Mouse (Mus musculus): ENCODE results near the gene Ephx4.

The Ephx4 gene

DNA sequence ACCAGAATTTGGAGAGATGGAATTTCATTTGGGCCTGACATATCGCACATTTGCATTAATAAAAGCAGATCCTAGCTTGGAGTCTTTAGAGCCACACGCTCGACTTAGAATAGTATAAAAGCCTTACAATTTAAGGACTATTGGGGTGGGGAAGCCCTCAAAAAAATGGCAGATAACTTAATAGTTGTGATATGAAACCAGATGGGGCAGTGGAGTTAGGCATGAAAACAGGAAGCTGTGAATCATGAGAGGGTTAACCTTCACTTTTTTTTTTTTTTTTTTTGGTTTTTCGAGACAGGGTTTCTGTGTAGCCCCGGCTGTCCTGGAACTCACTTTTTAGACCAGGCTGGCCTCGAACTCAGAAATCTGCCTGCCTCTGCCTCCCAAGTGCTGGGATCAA is 33.6 kb downstream of the Ephx4 start:
- DNase-seq, result no peak

- DNase-seq, result peak in 1 of 2 experiments; percentile 9
Observed at GRCm38 (mm10) chr5:107436587-107437209, 34.2 kb downstream of the Ephx4 start.

DNA sequence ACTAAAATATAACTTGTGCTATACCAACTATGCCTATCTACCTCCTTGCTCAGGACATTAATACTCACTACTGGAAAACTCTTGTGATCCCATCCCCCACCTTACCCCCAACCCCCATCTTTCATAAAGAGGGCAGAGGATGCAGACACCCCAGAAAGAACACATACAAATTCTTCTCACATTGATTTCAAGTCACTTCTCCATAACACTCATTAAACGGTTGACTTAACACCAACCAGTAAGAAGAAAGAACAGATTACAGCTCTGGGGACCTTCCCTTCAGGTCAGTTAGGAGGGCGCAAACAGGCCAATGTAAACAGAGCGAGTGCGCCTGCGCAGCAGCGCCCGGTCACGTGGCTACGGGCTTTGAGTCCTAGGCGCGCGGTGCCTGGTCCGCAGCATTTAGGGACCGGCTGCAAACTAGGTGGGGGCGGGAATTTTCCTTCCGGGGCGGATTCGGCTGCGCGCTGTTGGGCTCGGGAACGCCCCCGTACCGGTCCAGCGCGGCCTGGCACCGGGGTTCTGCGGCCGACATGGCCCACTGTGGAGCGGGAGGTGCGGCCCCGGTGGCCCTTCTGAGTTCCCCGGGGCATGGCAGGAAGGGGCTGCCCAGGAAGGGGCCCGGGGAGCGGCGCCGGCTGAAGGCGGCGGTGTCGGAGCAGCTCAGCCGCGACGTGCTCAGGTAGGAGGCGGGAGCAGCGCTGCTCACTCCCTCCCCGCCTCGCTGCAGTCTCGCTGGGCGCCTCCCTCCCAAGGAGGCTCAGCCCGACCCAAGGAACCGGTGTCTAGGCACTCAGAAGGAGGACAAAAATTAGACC is 35.1 kb downstream of the Ephx4 start, which contains the start of gene Btbd8:
TSS of gene Btbd8 (plus strand) at position 534 of the 818 bp plus-strand sequence.
- peak; percentile 93 to 95 for DNase-seq

- DNase-seq, result peak in 1 of 2 experiments; percentile 14
Observed at GRCm38 (mm10) chr5:107438353-107438752, 35.8 kb downstream of the Ephx4 start.

DNA sequence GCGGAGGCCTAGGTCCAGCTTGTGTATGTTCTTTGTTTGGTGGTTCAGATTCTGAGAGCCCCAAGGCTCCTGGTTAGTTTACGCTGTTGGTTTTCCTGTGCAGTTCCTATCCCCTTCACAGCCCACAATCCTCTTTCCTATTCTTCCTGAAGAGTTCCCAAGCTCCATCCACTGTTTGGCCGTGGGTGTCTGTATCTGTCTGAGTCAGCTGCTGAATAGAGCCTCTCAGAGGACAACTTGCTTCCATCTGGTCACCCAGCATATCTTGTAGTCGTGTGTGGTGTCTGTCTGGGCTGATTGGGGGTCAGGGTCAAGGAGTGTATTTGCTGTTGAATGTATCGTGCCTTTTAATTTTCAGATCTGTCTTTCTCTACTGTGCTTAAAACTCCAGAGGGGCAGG is 39.3 kb downstream of the Ephx4 start:
- DNase-seq, result no peak

DNA sequence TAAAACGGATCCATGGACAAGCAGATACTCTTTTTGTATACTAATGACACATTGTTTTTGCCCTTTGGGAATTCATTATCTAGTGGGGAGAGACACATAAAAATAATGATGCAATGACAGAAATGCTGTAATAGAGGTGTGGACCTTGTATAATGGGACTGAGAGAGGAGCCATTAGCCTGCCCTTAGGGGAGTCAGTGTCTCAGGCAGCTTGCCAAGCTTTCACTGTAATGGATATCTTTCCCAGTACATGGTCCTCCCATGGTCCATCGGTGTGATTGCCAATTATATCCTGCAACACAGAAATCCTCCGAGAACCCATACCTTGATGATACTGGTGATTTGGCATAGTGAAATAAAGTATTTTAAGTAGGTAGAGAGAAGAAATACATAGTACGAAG is 41.7 kb downstream of the Ephx4 start:
- no peak for DNase-seq

GRCm38 (mm10) chr5:107447977-107448376 is 45.4 kb downstream of the Ephx4 start:
- DNase-seq, result no peak

GRCm38 (mm10) chr5:107448784-107449183 is 46.2 kb downstream of the Ephx4 start:
- DNase-seq, result no peak

DNA sequence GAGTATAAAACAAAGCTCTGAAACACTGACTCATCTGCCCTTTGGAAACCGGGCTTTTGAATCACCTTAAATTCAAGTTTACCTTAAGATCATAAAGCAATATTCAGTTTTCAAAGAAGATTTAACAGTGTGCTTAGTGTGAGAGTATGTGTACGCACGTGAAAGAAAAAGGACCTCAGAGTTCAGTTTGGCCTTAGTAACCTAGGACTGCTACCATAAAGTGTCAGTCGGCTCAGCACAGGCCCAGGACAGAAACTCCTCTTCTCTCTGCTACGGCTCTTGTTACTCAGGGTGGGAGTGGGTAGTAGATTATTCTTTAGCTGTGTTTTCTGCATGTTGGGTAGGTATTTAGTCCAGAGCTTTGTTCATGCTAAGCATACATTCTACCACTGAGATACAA is 47.1 kb downstream of the Ephx4 start:
- no peak for DNase-seq

- no peak for DNase-seq
Observed at GRCm38 (mm10) chr5:107450299-107450698, 47.8 kb downstream of the Ephx4 start.

DNA sequence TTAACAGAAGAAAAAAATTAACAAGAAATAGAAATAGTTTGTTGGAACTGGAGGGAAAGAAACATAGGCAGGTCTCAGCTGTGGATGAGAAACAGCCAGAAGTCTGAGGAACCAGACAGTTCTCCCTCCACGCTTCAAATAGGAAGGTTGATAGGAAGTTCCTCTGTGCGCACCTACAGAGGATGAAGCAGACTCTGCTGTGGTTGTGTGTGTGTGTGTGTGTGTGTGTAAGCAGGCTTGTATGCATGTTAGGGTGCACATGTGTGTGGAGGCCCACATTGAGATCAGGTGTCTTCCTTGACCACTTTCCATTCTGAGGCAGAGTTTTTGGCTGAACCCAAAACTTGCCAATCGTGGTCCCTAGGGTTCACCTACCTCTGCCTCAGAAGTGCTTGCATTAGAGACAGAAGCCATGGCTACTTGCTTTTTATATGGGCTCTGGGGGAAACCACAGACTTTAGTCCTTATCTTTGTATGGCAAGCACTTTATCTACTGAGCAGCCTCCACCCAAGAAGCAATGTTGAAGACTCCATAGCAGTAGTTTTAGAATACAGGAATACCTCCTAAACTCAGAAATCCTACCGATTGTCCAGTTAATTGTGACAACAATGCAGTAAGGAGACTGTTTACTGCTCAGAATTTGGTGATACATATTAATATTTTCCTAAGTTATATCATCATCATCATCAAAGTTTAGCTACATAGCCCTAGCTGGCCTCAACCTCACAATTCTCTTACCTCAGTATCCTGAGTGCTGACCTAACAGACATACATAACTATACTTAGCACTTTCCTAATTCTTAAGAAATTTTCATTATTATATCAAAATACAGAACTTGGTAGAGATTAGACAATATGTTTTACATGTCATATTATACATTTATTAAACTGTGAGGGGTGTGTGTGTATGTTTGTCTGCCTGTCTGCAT is 59.9 kb downstream of the Ephx4 start:
- no peak for DNase-seq

DNA sequence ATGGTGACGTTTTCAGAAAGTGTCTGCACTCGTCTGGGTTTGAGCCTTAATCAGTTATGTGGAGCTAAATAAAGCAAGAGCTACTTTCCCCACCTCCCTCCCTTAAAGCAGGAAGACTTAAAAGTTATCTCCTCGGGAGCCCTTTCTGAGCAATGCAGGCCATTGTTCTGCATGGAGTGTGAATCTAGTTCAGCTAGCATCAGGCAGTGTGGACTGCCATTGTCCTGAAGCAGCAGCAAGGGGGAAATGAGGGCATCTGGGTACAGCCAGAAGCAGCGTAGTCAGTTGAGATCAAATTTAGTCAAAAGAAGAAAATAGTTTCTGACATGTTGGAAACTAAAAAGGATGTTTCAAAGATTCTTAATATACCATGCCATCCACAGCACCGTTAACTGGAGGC is 64.0 kb downstream of the Ephx4 start:
- no peak for DNase-seq

DNA sequence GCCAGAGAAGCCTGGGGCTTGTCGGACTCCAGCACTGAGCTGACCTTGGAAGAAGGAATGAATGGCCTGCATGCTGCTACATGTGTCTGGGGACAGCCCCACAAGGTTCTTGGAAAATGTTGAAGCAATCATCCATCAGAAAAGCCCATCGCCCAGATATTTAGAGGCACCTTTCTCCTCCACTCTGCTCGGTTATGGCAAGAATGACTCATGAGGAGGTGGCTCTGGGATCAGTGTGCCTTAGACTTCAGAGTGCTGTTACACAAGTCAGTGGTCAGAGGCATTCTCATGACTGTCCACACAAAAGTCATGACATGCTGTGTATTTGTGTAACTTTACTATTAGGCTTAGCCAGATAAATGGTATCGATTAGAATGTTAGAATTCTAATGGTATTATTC is 64.6 kb downstream of the Ephx4 start:
- no peak for DNase-seq

DNA sequence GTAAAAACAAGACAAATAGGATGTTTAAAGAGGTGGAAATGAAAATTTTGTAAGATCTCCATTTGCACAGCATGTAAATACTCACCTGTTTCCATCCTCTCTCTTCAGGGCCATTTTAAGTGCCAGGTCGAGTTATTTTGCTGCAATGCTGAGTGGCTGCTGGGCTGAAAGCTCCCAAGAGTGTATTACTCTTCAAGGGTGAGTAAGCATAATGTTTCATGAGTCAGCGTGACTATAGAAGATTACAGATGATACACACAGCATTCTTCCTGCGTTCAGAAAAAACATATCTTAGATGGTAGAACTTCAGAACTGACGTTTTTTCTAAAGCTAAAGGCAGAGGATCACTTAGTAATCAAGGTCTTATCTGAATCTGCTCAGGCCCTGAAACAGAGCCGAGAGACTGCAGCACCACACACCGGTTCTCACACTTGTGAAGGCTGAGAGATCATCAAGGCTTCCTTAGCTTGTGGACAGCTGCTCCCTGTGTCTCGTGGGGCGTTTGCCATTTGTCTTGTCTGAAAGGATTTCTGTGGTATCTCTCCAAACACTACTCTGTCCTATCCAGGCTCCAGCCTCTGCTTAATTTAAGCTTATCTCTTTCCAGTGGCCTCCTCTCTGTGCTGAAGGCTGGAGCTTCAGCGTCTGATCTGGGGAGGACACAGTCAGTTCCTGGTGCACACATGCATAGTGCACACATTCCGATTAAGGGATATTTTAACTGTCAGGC is 68.2 kb downstream of the Ephx4 start:
- no peak for DNase-seq

Data from cerebellum, adult 18-20 months (tissue).